Mouse (Mus musculus) hindbrain, postnatal 0 days (tissue): ENCODE measurements around the gene Cap2. TPM values are rescaled to one million over a fixed set of nuclear protein-coding genes. Genes with fewer than 3 reads are reported as not detected.

Experiments
- ATAC-seq: fragments of 200-750 bp; cut with Nextera tagmentation; 2 replicates; pipeline ENCODE4 v1.8.0; 2017; ENCODE audit warnings: mild to moderate bottlenecking, moderate TSS enrichment, moderate library complexity
- DNase-seq: peaks from one replicate; pipeline ENCODE4 v3.0.0-alpha.2; 2015; ENCODE audit warnings: low spot score
- H3K27ac ChIP-seq: fragments of 300-500 bp; sonication (generic); 2 replicates; pipeline ENCODE4 v1.5.1; 2014; ENCODE audit warnings: mild to moderate bottlenecking
- H3K27me3 ChIP-seq: fragments of 300-500 bp; sonication (generic); 2 replicates; pipeline ENCODE4 v1.6.1; 2014; ENCODE audit warnings: low read length, mixed read lengths; ENCODE audit not compliant: insufficient read depth
- H3K36me3 ChIP-seq: fragments of 300-500 bp; sonication (generic); 2 replicates; pipeline ENCODE4 v1.6.1; 2014; ENCODE audit warnings: low read length, mixed read lengths; ENCODE audit not compliant: insufficient read depth
- H3K4me1 ChIP-seq: fragments of 300-500 bp; sonication (generic); 2 replicates; pipeline ENCODE4 v1.6.1; 2014; ENCODE audit warnings: antibody characterized with exemption, low read length, mixed read lengths; ENCODE audit not compliant: insufficient read depth
- H3K4me2 ChIP-seq: fragments of 300-500 bp; sonication (generic); 2 replicates; pipeline ENCODE4 v1.6.1; 2014; ENCODE audit warnings: low read depth, mild to moderate bottlenecking, low read length, moderate library complexity, mixed read lengths
- H3K4me3 ChIP-seq: fragments of 300-500 bp; sonication (generic); 2 replicates; pipeline ENCODE4 v1.5.1; 2014; ENCODE audit warnings: low read length
- H3K9ac ChIP-seq: fragments of 300-500 bp; sonication (generic); replicated peaks from 2 replicates; pipeline ENCODE4 v1.6.1; 2014; ENCODE audit warnings: mild to moderate bottlenecking, low read length, moderate library complexity, mixed read lengths
- H3K9me3 ChIP-seq: fragments of 300-500 bp; sonication (generic); 2 replicates; pipeline ENCODE4 v1.6.1; 2016; ENCODE audit warnings: low read length, mixed read lengths
- CTCF ChIP-seq: IDR thresholded peaks from 2 replicates; pipeline ENCODE4 v1.5.1; 2016; ENCODE audit warnings: antibody characterized with exemption, control low read depth, low read depth
- WGBS: fragments of 180-500 bp; shearing (Covaris S2); extraction: QIAGEN DNeasy Blood & Tissue Kit; methylation state at CpG from one replicate; pipeline ENCODE4 v1.1.7; 2014; 5-methylcytosine and 5-hydroxymethylcytosine counted together
- polyA plus RNA-seq: library from polyadenylated mRNA; unstranded; fragments of >200 nt; fragmentation: Nextera tagmentation; extraction: Ambion mirVana; gene quantifications from 2 replicates; pipeline ENCODE4 v1.2.1, GENCODE M21; 2015
- total RNA-seq: library from RNA; depleted of rRNA; stranded (reverse); fragments of >200 nt; gene quantifications from 2 replicates; pipeline ENCODE4 v1.2.3, GENCODE M21; 2014

The Cap2 gene
- total and polyA plus RNA-seq, 2 experiments from 2014 or later, result 9.3 to 16.6 TPM

DNA sequence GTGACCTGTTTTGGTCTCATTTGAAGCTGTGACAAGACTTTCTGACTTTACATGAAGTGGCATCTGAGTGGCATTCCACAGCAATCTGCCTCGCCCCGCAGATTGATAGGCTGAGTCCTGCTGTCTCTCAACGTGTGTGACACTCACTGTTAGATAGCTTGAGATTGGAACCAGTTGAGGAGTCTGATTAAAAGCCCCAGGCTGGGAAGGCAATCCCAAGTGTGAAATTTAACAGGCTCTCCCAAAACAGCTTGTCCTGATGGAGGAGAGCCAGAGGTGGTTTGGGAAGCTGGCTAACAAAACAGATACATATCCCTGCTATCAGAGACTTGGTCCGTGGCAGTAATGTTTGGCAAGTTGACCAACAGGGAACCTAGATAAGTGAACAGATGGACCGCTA is 21.6 kb downstream of the Cap2 start:
- no peaks in the 10 kb centered on the region for H3K36me3 ChIP-seq
- no peak overlapping the region for H3K27ac ChIP-seq
- no peak overlapping the region for H3K4me2 ChIP-seq
- DNase-seq, result peak; percentile 42
- WGBS, result 57% methylated on average over 5 of the region's 5 CpGs
- no peak for ATAC-seq
- 0 out of 2 replicates have a peak, but pooled peaks cover 4% of the 10 kb centered on the region for H3K4me1 ChIP-seq
- H3K4me3 ChIP-seq, result no peak overlapping the region
- no peak for TF ChIP-seq CTCF
- no peaks in the 10 kb centered on the region for H3K27me3 ChIP-seq
- no peaks in the 10 kb centered on the region for H3K9me3 ChIP-seq
- no peak overlapping the region for H3K9ac ChIP-seq

GRCm38 (mm10) chr13:46523712-46524111 is 22.1 kb downstream of the Cap2 start:
- Histone ChIP-seq H3K4me3 (no peak overlapping the region), H3K27ac (no peak overlapping the region), H3K36me3 (no peaks in the 10 kb centered on the region), H3K27me3 (no peaks in the 10 kb centered on the region), H3K9me3 (no peaks in the 10 kb centered on the region), H3K9ac (no peak overlapping the region), H3K4me2 (0 out of 2 replicates have a peak overlapping the region, but pooled peaks have one; percentile 7), H3K4me1 (0 out of 2 replicates have a peak, but pooled peaks cover 4% of the 10 kb centered on the region)
- no peak for TF ChIP-seq CTCF
- DNase-seq, result peak; percentile 36
- 66% methylated on average over 12 of the region's 12 CpGs for WGBS
- no peak for ATAC-seq

- Histone ChIP-seq H3K36me3 (no peaks in the 10 kb centered on the region), H3K9me3 (no peaks in the 10 kb centered on the region), H3K27ac (no peak overlapping the region), H3K9ac (no peak overlapping the region), H3K4me2 (no peak overlapping the region), H3K4me3 (no peak overlapping the region), H3K27me3 (no peaks in the 10 kb centered on the region), H3K4me1 (0 out of 2 replicates have a peak, but pooled peaks cover 4% of the 10 kb centered on the region)
- WGBS, result 89% methylated on average over 18 of the region's 18 CpGs
- TF ChIP-seq CTCF, result no peak
- DNase-seq (no peak), ATAC-seq (no peak)
These were observed 23.9 kb downstream of the Cap2 start for GRCm38 (mm10) chr13:46525295-46526255.

GRCm38 (mm10) chr13:46526645-46527044 is 25.0 kb downstream of the Cap2 start:
- no peak for ATAC-seq
- Histone ChIP-seq H3K9me3 (no peaks in the 10 kb centered on the region), H3K4me2 (no peak overlapping the region), H3K27me3 (no peaks in the 10 kb centered on the region), H3K27ac (no peak overlapping the region), H3K4me1 (0 out of 2 replicates have a peak, but pooled peaks cover 4% of the 10 kb centered on the region), H3K9ac (no peak overlapping the region), H3K36me3 (no peaks in the 10 kb centered on the region), H3K4me3 (no peak overlapping the region)
- WGBS, result 86% methylated on average over 3 of the region's 3 CpGs
- DNase-seq, result no peak
- TF ChIP-seq CTCF, result no peak

DNA sequence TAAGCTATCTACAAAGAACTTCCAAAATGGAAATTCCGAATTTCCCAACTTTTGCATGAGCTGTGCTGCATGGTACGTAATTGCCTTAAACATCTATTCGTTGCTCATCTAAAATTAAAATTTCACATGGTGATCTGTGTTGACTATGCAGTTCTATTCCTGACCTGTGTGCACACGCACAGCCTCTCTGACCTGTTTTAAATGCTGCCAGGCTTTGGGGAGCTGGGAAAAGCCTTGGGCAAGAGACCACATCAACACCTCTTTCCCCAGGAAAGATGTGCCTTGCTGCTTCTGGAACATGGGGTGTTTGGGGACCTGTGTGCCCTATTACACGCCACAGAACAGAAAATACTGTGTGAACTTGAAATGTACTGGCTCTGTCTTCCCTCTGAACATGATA is 25.7 kb downstream of the Cap2 start:
- no peaks in the 10 kb centered on the region for H3K36me3 ChIP-seq
- H3K9ac ChIP-seq, result no peak overlapping the region
- no peak for TF ChIP-seq CTCF
- 0 out of 2 replicates have a peak, but pooled peaks cover 4% of the 10 kb centered on the region for H3K4me1 ChIP-seq
- no peaks in the 10 kb centered on the region for H3K27me3 ChIP-seq
- ATAC-seq, result no peak
- no peak for DNase-seq
- no peak overlapping the region for H3K4me3 ChIP-seq
- no peak overlapping the region for H3K27ac ChIP-seq
- H3K4me2 ChIP-seq, result no peak overlapping the region
- no peaks in the 10 kb centered on the region for H3K9me3 ChIP-seq
- WGBS, result 88% methylated on average over 5 of the region's 5 CpGs

GRCm38 (mm10) chr13:46529037-46529436 is 27.4 kb downstream of the Cap2 start:
- Histone ChIP-seq H3K9me3 (no peaks in the 10 kb centered on the region), H3K27me3 (no peaks in the 10 kb centered on the region), H3K4me3 (no peak overlapping the region), H3K4me1 (0 out of 2 replicates have a peak, but pooled peaks cover under 1% of the 10 kb centered on the region), H3K9ac (no peak overlapping the region), H3K36me3 (no peaks in the 10 kb centered on the region), H3K4me2 (no peak overlapping the region), H3K27ac (no peak overlapping the region)
- no peak for ATAC-seq
- no peak for DNase-seq
- 80% methylated on average over 10 of the region's 10 CpGs for WGBS
- no peak for TF ChIP-seq CTCF

DNA sequence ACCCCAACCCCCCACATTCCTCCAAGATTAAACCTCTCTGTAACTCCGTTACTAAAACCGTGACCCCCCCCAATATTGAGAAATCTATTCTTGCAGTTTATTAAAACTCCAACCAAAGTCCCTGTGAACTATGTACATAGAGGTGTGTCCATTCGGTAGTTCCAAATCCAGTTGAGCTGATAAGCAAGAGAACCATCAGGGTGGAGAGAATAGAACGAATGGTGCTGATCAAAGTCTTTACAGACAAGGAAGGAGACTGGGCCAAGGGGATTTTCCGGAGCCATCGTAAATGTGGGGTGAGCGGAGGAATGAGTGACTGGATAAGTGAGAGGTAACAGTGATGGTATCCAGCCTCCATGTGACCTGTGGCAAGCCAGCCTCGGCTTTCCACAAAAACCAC is 28.9 kb downstream of the Cap2 start:
- DNase-seq (no peak), ATAC-seq (no peak)
- no peaks in the 10 kb centered on the region for H3K27me3 ChIP-seq
- 83% methylated on average over 8 of the region's 8 CpGs for WGBS
- TF ChIP-seq CTCF, result no peak
- no peak overlapping the region for H3K9ac ChIP-seq
- no peaks in the 10 kb centered on the region for H3K36me3 ChIP-seq
- no peaks in the 10 kb centered on the region for H3K9me3 ChIP-seq
- no peak overlapping the region for H3K27ac ChIP-seq
- H3K4me3 ChIP-seq, result no peak overlapping the region
- no peak overlapping the region for H3K4me2 ChIP-seq
- H3K4me1 ChIP-seq, result peaks cover 7% of the 10 kb centered on the region; the same call in 1 of the 2 replicates
